Mouse (Mus musculus): ENCODE measurements around the gene Dpm3.

Dpm3 gene

GRCm38 (mm10) chr3:89298908-89299307 is 39.8 kb downstream of the Dpm3 start:
- no peak for DNase-seq

GRCm38 (mm10) chr3:89299499-89299898 is 40.3 kb downstream of the Dpm3 start:
- peak; percentile 89 for DNase-seq

DNA sequence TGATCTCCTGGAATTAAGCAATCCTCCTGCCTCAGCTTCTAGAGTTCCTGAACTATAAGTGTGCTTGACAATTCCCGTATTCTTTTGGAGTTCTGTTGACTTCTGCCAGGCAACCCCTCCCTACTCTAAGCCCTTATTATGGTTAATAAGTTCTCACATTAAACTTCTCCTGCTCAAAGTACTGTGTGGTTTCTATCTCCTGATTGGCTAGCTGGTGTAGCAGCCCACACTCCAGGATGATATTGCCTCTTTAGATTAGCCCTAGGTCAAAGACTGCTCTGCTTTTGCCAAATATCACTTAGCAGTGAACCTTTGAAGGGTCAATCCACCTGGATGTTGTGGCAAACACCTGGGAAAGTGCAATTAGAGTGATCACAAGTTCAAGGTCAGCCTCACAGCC is 40.9 kb downstream of the Dpm3 start:
- no peak for DNase-seq

- DNase-seq: no peak
These were observed 41.4 kb downstream of the Dpm3 start for GRCm38 (mm10) chr3:89300514-89300913.

DNA sequence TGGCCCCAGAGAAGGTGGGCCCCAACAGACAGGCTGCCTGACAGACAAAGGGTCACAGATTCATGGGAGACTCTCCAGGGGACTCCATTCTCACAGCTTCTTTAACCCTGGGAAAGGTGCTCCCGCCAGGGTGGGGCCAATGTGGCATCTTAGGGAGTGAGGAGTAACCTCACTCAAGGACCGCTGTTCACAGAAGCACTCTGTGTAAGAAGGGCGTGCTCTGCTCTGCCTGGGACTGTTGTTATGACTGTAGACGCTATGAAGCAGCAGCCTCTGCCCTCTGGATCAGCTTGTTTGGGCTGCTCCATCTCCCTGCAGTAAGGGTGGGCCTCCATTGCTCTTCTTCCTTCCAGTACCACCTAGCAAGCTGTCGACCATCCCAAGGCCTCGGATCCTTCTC is 45.3 kb downstream of the Dpm3 start:
- DNase-seq: no peak

DNA sequence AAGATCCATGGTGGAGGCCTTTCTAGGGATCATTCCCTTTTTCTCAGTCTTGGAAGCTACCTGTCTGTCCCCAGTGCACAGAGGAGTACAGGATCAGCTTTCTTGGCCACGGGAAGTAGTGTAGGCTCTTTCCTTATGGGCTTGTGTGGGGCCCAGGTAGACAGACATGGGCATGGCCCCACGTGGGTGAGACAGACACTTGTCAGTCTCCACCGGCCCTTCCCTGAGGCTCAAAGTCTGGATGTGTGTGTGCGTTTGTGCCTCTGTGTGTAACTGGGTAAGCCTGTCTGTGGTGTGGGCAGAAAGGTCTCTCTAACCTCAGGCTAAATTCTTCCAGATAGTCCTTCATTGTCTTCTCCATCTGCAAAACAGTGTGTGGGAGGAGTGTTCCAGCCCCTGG is 45.9 kb downstream of the Dpm3 start:
- DNase-seq: no peak

DNA sequence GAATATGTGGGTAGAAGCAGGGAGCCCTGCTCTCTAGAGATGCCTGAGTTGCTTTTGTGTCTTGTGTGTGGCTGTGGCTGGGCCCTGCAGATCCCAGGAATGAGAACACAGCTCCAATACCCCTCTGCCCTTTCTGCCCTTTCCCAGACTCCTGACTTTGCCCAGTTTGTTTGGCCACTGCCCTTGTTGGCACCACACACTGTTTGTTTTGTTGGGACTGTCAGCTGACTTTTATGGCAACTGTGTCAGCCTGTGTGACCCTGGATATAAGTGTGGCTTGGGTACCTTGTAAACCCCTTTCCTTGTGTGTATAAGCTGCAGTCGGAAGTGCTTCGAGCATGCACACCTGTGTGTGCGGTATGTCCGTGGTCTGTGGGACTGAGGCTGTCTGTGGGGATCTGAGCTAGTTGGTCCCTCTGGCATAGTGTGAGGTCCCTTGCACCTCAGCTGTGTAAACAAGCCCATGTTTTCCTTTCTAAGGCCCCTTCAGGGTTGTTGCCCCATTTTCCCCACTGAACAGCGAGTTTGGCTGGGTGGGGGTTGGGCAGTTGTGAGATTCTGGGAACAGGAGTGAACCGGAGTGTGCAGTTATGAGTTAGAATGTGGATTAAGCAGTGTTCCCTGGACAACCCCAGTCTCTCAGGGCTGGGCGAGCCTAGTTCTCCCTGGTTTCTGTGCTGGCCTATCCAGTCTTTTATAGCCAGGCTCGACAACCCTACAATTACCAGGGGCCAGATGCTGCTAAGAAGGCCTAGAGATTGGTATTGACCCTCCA is 46.6 kb downstream of the Dpm3 start:
- no peak for DNase-seq

DNA sequence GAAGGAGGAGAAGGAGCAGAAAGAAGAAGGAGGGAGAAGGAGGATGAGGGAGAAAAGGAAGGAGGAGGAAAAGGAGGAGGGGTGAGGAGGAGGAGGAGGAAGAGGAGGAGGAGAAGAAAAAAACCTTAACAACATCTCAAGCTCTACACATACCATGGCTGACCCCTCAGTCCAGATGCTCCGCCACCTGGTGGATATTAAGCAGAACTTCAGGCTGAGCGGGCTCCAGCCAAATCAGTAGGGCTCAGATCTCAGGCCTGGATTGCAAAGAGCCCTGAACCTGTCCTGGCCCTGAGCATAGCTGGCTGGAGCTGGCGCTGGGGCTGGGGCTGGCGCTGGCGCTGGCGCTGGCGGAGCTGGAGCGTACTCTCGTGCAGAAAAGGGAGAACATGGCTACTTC is 48.9 kb downstream of the Dpm3 start:
- DNase-seq: peak; percentile 95

- no peak for DNase-seq
These were observed 55.2 kb downstream of the Dpm3 start for GRCm38 (mm10) chr3:89314340-89314739.

DNA sequence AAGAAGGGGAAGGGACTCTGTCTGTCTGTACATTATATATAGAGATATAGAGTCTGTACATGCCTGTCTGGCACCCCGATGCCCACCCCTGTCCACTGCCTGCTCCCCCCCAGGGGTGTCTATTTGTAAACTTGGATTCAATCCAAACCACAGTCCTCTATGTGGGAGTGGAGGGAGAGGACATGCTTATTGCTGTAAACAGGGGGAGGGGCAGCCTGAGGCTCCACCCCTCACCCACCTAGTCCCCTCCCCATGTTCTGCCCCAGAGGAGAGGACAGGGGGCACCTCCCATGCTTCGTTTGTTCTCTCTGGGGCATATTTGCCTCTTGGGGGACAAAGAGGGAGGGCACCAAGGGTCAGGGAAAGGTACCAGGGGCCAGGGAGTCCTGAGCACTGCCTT is 55.6 kb downstream of the Dpm3 start:
- DNase-seq: peak; percentile 95

DNA sequence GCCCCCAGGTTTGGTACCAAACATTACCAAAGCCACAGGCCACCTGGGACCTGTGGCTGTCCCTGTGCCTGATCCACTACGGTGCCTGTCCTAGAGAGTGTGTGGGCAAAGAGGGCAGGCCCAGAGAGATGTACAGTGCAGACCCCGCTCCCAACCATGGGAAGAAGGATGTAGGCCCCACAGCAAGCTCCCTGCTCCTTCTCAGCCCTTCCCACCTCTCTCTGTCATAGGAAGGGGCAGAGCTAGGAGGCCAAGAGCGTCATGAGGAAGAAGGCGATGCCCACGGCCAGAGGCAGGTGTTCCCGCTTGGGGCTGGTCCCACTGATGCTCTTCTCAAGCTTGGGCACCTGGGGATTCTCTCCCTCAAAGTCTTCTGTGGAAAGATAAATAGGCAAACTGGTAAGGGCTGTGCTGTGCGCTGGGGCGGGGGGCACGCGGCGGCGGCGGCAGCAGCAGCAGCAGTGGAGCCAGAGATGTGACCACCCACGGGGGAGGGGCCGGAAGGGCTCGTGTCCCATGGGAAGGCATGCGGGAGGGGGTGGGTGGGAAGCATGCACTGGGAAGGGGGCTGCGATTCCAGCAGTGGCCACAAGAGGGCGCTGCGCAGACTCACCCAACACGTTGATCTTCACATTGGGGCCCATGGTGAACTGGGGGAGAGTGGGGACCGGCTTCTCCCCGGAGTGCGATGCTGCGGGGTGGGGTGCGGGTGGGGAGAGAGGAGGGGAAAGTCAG is 56.2 kb downstream of the Dpm3 start:
- DNase-seq: peak; percentile 97

- DNase-seq: no peak
These were observed 57.0 kb downstream of the Dpm3 start for GRCm38 (mm10) chr3:89315930-89316831.

Data from heart, adult 11 months (tissue).